Mouse (Mus musculus) forebrain, embryonic 11.5 days (tissue): ENCODE results near the gene Gsn. TPM values are rescaled to one million over a fixed set of nuclear protein-coding genes. Genes with fewer than 3 reads are reported as not detected.

Source experiments
- ATAC-seq: fragments of 200-750 bp; cut with Nextera tagmentation; replicated peaks from 2 replicates; pipeline ENCODE4 v1.8.0; 2017; ENCODE audit warnings: moderate TSS enrichment; ENCODE audit not compliant: low FRiP score
- DNase-seq: peaks from one replicate; pipeline ENCODE4 v3.0.0-alpha.2; 2017; ENCODE audit warnings: low spot score
- H3K27ac ChIP-seq: fragments of 300-500 bp; sonication (generic); 2 replicates; pipeline ENCODE4 v1.5.1; 2014; ENCODE audit warnings: low read depth, low read length
- H3K27me3 ChIP-seq: fragments of 300-500 bp; sonication (generic); 2 replicates; pipeline ENCODE4 v1.6.1; 2014; ENCODE audit warnings: mild to moderate bottlenecking, low read length, mixed read lengths; ENCODE audit not compliant: control insufficient read depth, insufficient read depth
- H3K36me3 ChIP-seq: fragments of 300-500 bp; sonication (generic); 2 replicates; pipeline ENCODE4 v1.6.1; 2014; ENCODE audit warnings: mild to moderate bottlenecking, low read length, moderate library complexity, mixed read lengths; ENCODE audit not compliant: control insufficient read depth, insufficient read depth
- H3K4me1 ChIP-seq: fragments of 300-500 bp; sonication (generic); replicated peaks from 2 replicates; pipeline ENCODE4 v1.6.1; 2014; ENCODE audit warnings: low read length, mixed read lengths; ENCODE audit not compliant: control insufficient read depth, insufficient read depth
- H3K4me2 ChIP-seq: fragments of 300-500 bp; sonication (generic); 2 replicates; pipeline ENCODE4 v1.6.1; 2014; ENCODE audit warnings: low read depth, mild to moderate bottlenecking, low read length, moderate library complexity, mixed read lengths; ENCODE audit not compliant: severe bottlenecking
- H3K4me3 ChIP-seq: fragments of 300-500 bp; sonication (generic); 2 replicates; pipeline ENCODE4 v1.5.1; 2014; ENCODE audit warnings: low read depth, low read length
- H3K9ac ChIP-seq: fragments of 300-500 bp; sonication (generic); 2 replicates; pipeline ENCODE4 v1.6.1; 2014; ENCODE audit warnings: low read length
- H3K9me3 ChIP-seq: fragments of 300-500 bp; sonication (generic); 2 replicates; pipeline ENCODE4 v1.6.1; 2016; ENCODE audit warnings: low read length, mixed read lengths; ENCODE audit not compliant: control insufficient read depth
- WGBS: fragments of 180-500 bp; shearing (Covaris S2); extraction: QIAGEN DNeasy Blood & Tissue Kit; methylation state at CpG from one replicate; pipeline ENCODE4 v1.1.7; 2014; 5-methylcytosine and 5-hydroxymethylcytosine counted together
- polyA plus RNA-seq: library from polyadenylated mRNA; unstranded; fragments of >200 nt; fragmentation: Nextera tagmentation; extraction: Ambion mirVana; gene quantifications from 2 replicates; pipeline ENCODE4 v1.2.1, GENCODE M21; 2014

Gsn gene
- polyA plus RNA-seq, 1 experiment from 2014 or later: 28.0 TPM

GRCm38 (mm10) chr2:35267156-35267875 is 11.1 kb downstream of the Gsn start:
- H3K36me3 ChIP-seq: no peaks in the 10 kb centered on the region
- peaks cover 2% of the 10 kb centered on the region; the same call in 1 of the 2 replicates for H3K4me1 ChIP-seq
- no peaks in the 10 kb centered on the region for H3K27me3 ChIP-seq
- H3K9me3 ChIP-seq: no peaks in the 10 kb centered on the region
- no peak overlapping the region for H3K9ac ChIP-seq
- no peak overlapping the region for H3K4me2 ChIP-seq
- no peak overlapping the region for H3K27ac ChIP-seq
- DNase-seq (no peak), ATAC-seq (no peak)
- 90% methylated on average over 13 of the region's 13 CpGs for WGBS
- no peak overlapping the region for H3K4me3 ChIP-seq

- H3K9ac ChIP-seq: no peak overlapping the region
- H3K9me3 ChIP-seq: no peaks in the 10 kb centered on the region
- H3K4me1 ChIP-seq: peaks cover 2% of the 10 kb centered on the region; the same call in 1 of the 2 replicates
- H3K27me3 ChIP-seq: no peaks in the 10 kb centered on the region
- ATAC-seq: no peak
- WGBS: 80% methylated on average over 10 of the region's 10 CpGs
- H3K4me3 ChIP-seq: no peak overlapping the region
- no peak overlapping the region for H3K27ac ChIP-seq
- no peak for DNase-seq
- no peaks in the 10 kb centered on the region for H3K36me3 ChIP-seq
- H3K4me2 ChIP-seq: no peak overlapping the region
Observed at GRCm38 (mm10) chr2:35267876-35268566, 11.8 kb downstream of the Gsn start.

DNA sequence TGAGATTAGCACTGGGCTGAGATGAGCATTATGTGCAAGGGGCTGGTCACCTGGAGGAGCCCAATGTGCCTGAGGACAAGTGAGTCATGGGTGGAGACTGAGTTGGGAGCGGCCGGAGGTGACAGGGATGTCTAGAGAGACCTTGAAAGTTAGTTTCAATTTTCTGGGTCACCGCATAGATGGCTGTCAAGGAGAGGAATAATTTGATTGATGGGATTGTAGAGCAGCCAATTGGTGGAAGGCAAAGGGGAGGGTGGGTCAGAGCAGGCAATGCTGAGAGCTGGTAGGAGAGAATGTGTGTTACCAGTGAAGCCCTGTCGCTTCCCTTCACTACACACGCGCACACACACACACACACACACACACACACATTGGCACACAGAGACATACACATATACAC is 13.0 kb downstream of the Gsn start:
- Histone ChIP-seq H3K4me2 (no peak overlapping the region), H3K4me3 (no peak overlapping the region), H3K36me3 (no peaks in the 10 kb centered on the region), H3K9ac (no peak overlapping the region), H3K27ac (no peak overlapping the region), H3K4me1 (peaks cover 2% of the 10 kb centered on the region; the same call in 1 of the 2 replicates), H3K9me3 (no peaks in the 10 kb centered on the region), H3K27me3 (no peaks in the 10 kb centered on the region)
- no peak for ATAC-seq
- WGBS: 90% methylated on average over 6 of the region's 6 CpGs
- no peak for DNase-seq

DNA sequence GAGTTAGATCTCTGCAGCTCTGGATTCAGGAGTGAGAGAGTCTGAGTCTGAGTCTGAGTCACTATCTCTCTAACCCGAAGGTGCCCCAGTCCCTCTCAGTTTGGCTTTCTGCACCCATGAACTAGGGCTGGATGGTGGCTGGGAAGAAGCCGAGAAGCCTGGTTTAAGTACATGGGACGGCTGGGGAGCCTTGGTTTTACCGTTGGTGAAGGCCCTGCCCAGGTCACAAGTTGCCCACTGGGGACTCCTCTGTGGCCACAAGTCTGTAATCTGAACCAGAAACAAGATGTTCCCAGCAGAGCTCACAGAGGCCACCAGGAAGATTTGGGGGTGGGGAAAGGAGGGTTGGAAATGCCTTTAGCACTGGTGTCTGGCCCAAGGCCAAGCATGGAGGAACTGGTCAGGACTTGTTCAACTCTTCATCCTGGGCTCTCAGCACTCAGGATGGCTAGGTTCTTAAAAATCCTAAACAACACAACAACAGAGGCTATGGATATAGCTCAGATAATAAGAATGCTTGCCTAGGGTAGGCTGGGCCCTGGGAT is 13.6 kb downstream of the Gsn start:
- ATAC-seq (no peak), DNase-seq (no peak)
- Histone ChIP-seq H3K4me1 (peaks cover 2% of the 10 kb centered on the region; the same call in 1 of the 2 replicates), H3K4me3 (no peak overlapping the region), H3K36me3 (no peaks in the 10 kb centered on the region), H3K27ac (no peak overlapping the region), H3K9me3 (no peaks in the 10 kb centered on the region), H3K9ac (no peak overlapping the region), H3K27me3 (no peaks in the 10 kb centered on the region), H3K4me2 (no peak overlapping the region)
- 78% methylated on average over 4 of the region's 4 CpGs for WGBS

GRCm38 (mm10) chr2:35270531-35270984 is 14.4 kb downstream of the Gsn start:
- WGBS: 11% methylated on average over 10 of the region's 10 CpGs
- Histone ChIP-seq H3K4me1 (peaks cover 2% of the 10 kb centered on the region; the same call in 1 of the 2 replicates), H3K27ac (no peak overlapping the region), H3K4me3 (no peak overlapping the region), H3K36me3 (no peaks in the 10 kb centered on the region), H3K9me3 (no peaks in the 10 kb centered on the region), H3K27me3 (no peaks in the 10 kb centered on the region), H3K9ac (no peak overlapping the region), H3K4me2 (no peak overlapping the region)
- ATAC-seq (peak; percentile 46; the same call in 1 of the 2 replicates), DNase-seq (peak; percentile 78)

DNA sequence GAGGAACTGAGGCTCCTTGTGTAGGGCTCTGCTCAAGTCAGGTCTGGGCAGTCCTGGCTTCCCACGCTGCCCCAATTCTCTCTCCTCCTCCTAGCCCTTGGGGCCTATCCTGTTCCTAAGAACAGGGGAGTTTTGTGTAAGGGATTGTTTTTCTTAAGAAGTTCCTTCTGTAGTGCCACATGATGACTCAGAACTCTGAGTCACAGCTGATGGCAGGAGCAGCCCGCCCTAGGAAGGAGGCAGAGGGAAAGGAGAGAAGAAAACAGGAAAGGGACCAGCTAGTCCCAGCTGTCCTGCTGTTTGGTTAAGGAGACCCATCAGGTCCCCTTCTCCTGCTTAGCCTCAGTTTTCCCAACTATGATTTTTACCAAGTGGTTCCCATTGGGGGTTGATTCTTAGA is 15.6 kb downstream of the Gsn start:
- no peak overlapping the region for H3K27ac ChIP-seq
- no peak overlapping the region for H3K9ac ChIP-seq
- 81% methylated on average over 2 of the region's 2 CpGs for WGBS
- no peak overlapping the region for H3K4me3 ChIP-seq
- H3K27me3 ChIP-seq: no peaks in the 10 kb centered on the region
- peaks cover 2% of the 10 kb centered on the region; the same call in 1 of the 2 replicates for H3K4me1 ChIP-seq
- H3K9me3 ChIP-seq: no peaks in the 10 kb centered on the region
- H3K36me3 ChIP-seq: no peaks in the 10 kb centered on the region
- H3K4me2 ChIP-seq: no peak overlapping the region
- ATAC-seq (no peak), DNase-seq (no peak)

- no peak for DNase-seq
- WGBS: 84% methylated on average over 6 of the region's 6 CpGs
- H3K27me3 ChIP-seq: no peaks in the 10 kb centered on the region
- H3K9ac ChIP-seq: no peak overlapping the region
- no peaks in the 10 kb centered on the region for H3K36me3 ChIP-seq
- no peak overlapping the region for H3K27ac ChIP-seq
- H3K4me1 ChIP-seq: peaks cover 2% of the 10 kb centered on the region; the same call in 1 of the 2 replicates
- H3K4me3 ChIP-seq: no peak overlapping the region
- no peaks in the 10 kb centered on the region for H3K9me3 ChIP-seq
- no peak for ATAC-seq
- H3K4me2 ChIP-seq: no peak overlapping the region
Observed at GRCm38 (mm10) chr2:35272881-35273280, 16.7 kb downstream of the Gsn start.

DNA sequence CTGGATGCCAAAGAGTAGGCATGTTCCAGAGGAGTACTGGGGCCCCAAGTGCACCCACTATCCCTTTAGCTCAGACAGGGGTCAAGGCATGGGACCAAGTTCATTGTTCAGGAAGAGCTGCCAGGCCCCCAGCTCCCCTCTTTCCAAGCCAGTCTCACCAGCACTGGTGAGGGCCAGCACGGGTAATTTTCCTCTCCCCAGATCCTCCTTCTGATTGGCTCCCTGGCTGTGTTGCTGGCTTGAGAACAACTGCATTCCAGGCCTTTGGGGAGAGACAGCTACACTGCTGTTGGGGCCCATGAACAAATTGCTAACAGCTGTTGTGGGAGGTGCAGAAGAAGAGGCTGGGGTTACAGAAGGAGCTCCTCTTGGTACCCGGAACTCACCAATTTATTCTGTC is 17.4 kb downstream of the Gsn start:
- Histone ChIP-seq H3K27ac (no peak overlapping the region), H3K9me3 (no peaks in the 10 kb centered on the region), H3K4me2 (no peak overlapping the region), H3K36me3 (no peaks in the 10 kb centered on the region), H3K9ac (no peak overlapping the region), H3K27me3 (no peaks in the 10 kb centered on the region), H3K4me1 (peaks cover 2% of the 10 kb centered on the region; the same call in 1 of the 2 replicates), H3K4me3 (no peak overlapping the region)
- ATAC-seq (no peak), DNase-seq (no peak)
- WGBS: 45% methylated on average over 2 of the region's 2 CpGs
